Mouse (Mus musculus): ENCODE results near the gene Bend5. TPM values are rescaled to one million over a fixed set of nuclear protein-coding genes. Genes with fewer than 3 reads are reported as not detected.

The Bend5 gene
- polyA plus RNA-seq, 1 experiment from 2014 or later = 35.7 TPM

- 10% methylated on average over 1 of the region's 1 CpGs for WGBS
- Histone ChIP-seq H3K4me1 (replicated peaks) (peaks cover 43% of the 10 kb centered on the region), H3K27ac (peak overlapping the region; percentile 72), H3K4me3 (no peak overlapping the region), H3K9me3 (no peaks in the 10 kb centered on the region), H3K36me3 (peaks cover 41% of the 10 kb centered on the region), H3K27me3 (ENCODE audit: insufficient read depth, poor library complexity, severe bottlenecking) (peaks cover 19% of the 10 kb centered on the region)
- no peak for DNase-seq (ENCODE audit: low spot score)
These were observed 29.9 kb downstream of the Bend5 start for GRCm38 (mm10) chr4:111444616-111445160.

- Histone ChIP-seq H3K9me3 (no peaks in the 10 kb centered on the region), H3K36me3 (peaks cover 50% of the 10 kb centered on the region), H3K27ac (no peak overlapping the region), H3K4me3 (no peak overlapping the region), H3K4me1 (replicated peaks) (peaks cover 23% of the 10 kb centered on the region), H3K27me3 (ENCODE audit: insufficient read depth, poor library complexity, severe bottlenecking) (peaks cover 19% of the 10 kb centered on the region)
- no peak for DNase-seq (ENCODE audit: low spot score)
- WGBS = 89% methylated on average over 3 of the region's 3 CpGs
These were observed 33.1 kb downstream of the Bend5 start for GRCm38 (mm10) chr4:111447918-111448317.

- Histone ChIP-seq H3K27me3 (ENCODE audit: insufficient read depth, poor library complexity, severe bottlenecking) (peaks cover 19% of the 10 kb centered on the region), H3K36me3 (peaks cover 51% of the 10 kb centered on the region), H3K27ac (no peak overlapping the region), H3K4me3 (no peak overlapping the region), H3K4me1 (replicated peaks) (peaks cover 16% of the 10 kb centered on the region), H3K9me3 (no peaks in the 10 kb centered on the region)
- 97% methylated on average over 4 of the region's 4 CpGs for WGBS
- no peak for DNase-seq (ENCODE audit: low spot score)
These were observed 33.8 kb downstream of the Bend5 start for GRCm38 (mm10) chr4:111448586-111448985.

- Histone ChIP-seq H3K4me1 (replicated peaks) (peaks cover 6% of the 10 kb centered on the region), H3K27ac (no peak overlapping the region), H3K36me3 (peaks cover 61% of the 10 kb centered on the region), H3K4me3 (no peak overlapping the region), H3K27me3 (ENCODE audit: insufficient read depth, poor library complexity, severe bottlenecking) (peaks cover 19% of the 10 kb centered on the region), H3K9me3 (no peaks in the 10 kb centered on the region)
- WGBS = 76% methylated on average over 7 of the region's 7 CpGs
- DNase-seq (ENCODE audit: low spot score) = no peak
These were observed 34.8 kb downstream of the Bend5 start for GRCm38 (mm10) chr4:111449442-111450199.

- peaks cover 73% of the 10 kb centered on the region for H3K36me3 ChIP-seq
- 83% methylated on average over 7 of the region's 7 CpGs for WGBS
- no peak overlapping the region for H3K27ac ChIP-seq
- no peak overlapping the region for H3K4me3 ChIP-seq
- peaks cover 10% of the 10 kb centered on the region for H3K27me3 ChIP-seq (ENCODE audit: insufficient read depth, poor library complexity, severe bottlenecking)
- H3K9me3 ChIP-seq = no peaks in the 10 kb centered on the region
- peaks cover 4% of the 10 kb centered on the region; the same call in 1 of the 2 replicates for H3K4me1 ChIP-seq (replicated peaks)
- no peak for DNase-seq (ENCODE audit: low spot score)
These were observed 36.6 kb downstream of the Bend5 start for GRCm38 (mm10) chr4:111451283-111451918.

GRCm38 (mm10) chr4:111452192-111452591, 37.4 kb downstream of the Bend5 start:
- Histone ChIP-seq H3K27ac (no peak overlapping the region), H3K9me3 (no peaks in the 10 kb centered on the region), H3K4me1 (replicated peaks) (peaks cover 4% of the 10 kb centered on the region; the same call in 1 of the 2 replicates), H3K27me3 (ENCODE audit: insufficient read depth, poor library complexity, severe bottlenecking) (peaks cover 3% of the 10 kb centered on the region), H3K36me3 (peaks cover 70% of the 10 kb centered on the region), H3K4me3 (no peak overlapping the region)
- WGBS = 94% methylated on average over 5 of the region's 5 CpGs
- no peak for DNase-seq (ENCODE audit: low spot score)

- no peak for DNase-seq (ENCODE audit: low spot score)
These were observed 38.5 kb downstream of the Bend5 start for GRCm38 (mm10) chr4:111453275-111453674.

GRCm38 (mm10) chr4:111455621-111456020, 40.8 kb downstream of the Bend5 start:
- H3K9me3 ChIP-seq = no peaks in the 10 kb centered on the region
- no peak overlapping the region for H3K4me3 ChIP-seq
- DNase-seq (ENCODE audit: low spot score) = no peak
- H3K27me3 ChIP-seq (ENCODE audit: insufficient read depth, poor library complexity, severe bottlenecking) = no peaks in the 10 kb centered on the region
- H3K36me3 ChIP-seq = peaks cover 70% of the 10 kb centered on the region
- H3K27ac ChIP-seq = no peak overlapping the region
- peaks cover 4% of the 10 kb centered on the region; the same call in 1 of the 2 replicates for H3K4me1 ChIP-seq (replicated peaks)
- WGBS = 81% methylated on average over 5 of the region's 5 CpGs

More at GRCm38 (mm10) chr4:111453275-111453674, 38.5 kb downstream of the Bend5 start:
- WGBS = 84% methylated on average over 3 of the region's 3 CpGs
- Histone ChIP-seq H3K4me1 (replicated peaks) (peaks cover 4% of the 10 kb centered on the region; the same call in 1 of the 2 replicates), H3K27me3 (ENCODE audit: insufficient read depth, poor library complexity, severe bottlenecking) (no peaks in the 10 kb centered on the region), H3K4me3 (no peak overlapping the region), H3K36me3 (peaks cover 71% of the 10 kb centered on the region), H3K9me3 (no peaks in the 10 kb centered on the region), H3K27ac (no peak overlapping the region)

- no peak overlapping the region for H3K4me3 ChIP-seq
- no peak for DNase-seq (ENCODE audit: low spot score)
- H3K27ac ChIP-seq = no peak overlapping the region
- no peaks in the 10 kb centered on the region for H3K9me3 ChIP-seq
- peaks cover 64% of the 10 kb centered on the region for H3K36me3 ChIP-seq
- 94% methylated on average over 5 of the region's 5 CpGs for WGBS
- no peaks in the 10 kb centered on the region for H3K27me3 ChIP-seq (ENCODE audit: insufficient read depth, poor library complexity, severe bottlenecking)
- peaks cover 4% of the 10 kb centered on the region; the same call in 1 of the 2 replicates for H3K4me1 ChIP-seq (replicated peaks)
These were observed 42.8 kb downstream of the Bend5 start for GRCm38 (mm10) chr4:111457568-111457967.

- Histone ChIP-seq H3K27ac (no peak overlapping the region), H3K27me3 (ENCODE audit: insufficient read depth, poor library complexity, severe bottlenecking) (no peaks in the 10 kb centered on the region), H3K36me3 (no peaks in the 10 kb centered on the region), H3K4me1 (replicated peaks) (no peaks in the 10 kb centered on the region), H3K4me3 (no peak overlapping the region), H3K9me3 (no peaks in the 10 kb centered on the region)
- WGBS = 85% methylated on average over 2 of the region's 2 CpGs
- no peak for DNase-seq (ENCODE audit: low spot score)
These were observed 52.5 kb downstream of the Bend5 start for GRCm38 (mm10) chr4:111467293-111467773.

GRCm38 (mm10) chr4:111467796-111468195, 53.0 kb downstream of the Bend5 start:
- H3K36me3 ChIP-seq = no peaks in the 10 kb centered on the region
- H3K9me3 ChIP-seq = no peaks in the 10 kb centered on the region
- 87% methylated on average over 4 of the region's 4 CpGs for WGBS
- no peak for DNase-seq (ENCODE audit: low spot score)
- no peak overlapping the region for H3K27ac ChIP-seq
- no peaks in the 10 kb centered on the region for H3K4me1 ChIP-seq (replicated peaks)
- H3K4me3 ChIP-seq = no peak overlapping the region
- no peaks in the 10 kb centered on the region for H3K27me3 ChIP-seq (ENCODE audit: insufficient read depth, poor library complexity, severe bottlenecking)

GRCm38 (mm10) chr4:111469847-111470246, 55.0 kb downstream of the Bend5 start:
- Histone ChIP-seq H3K27ac (no peak overlapping the region), H3K27me3 (ENCODE audit: insufficient read depth, poor library complexity, severe bottlenecking) (0 out of 2 replicates have a peak, but pooled peaks cover 5% of the 10 kb centered on the region), H3K9me3 (no peaks in the 10 kb centered on the region), H3K4me3 (no peak overlapping the region), H3K4me1 (replicated peaks) (no peaks in the 10 kb centered on the region), H3K36me3 (no peaks in the 10 kb centered on the region)
- DNase-seq (ENCODE audit: low spot score) = no peak
- 89% methylated on average over 2 of the region's 2 CpGs for WGBS

GRCm38 (mm10) chr4:111471726-111472125, 56.9 kb downstream of the Bend5 start:
- WGBS = 84% methylated on average over 3 of the region's 3 CpGs
- Histone ChIP-seq H3K4me3 (no peak overlapping the region), H3K9me3 (no peaks in the 10 kb centered on the region), H3K27ac (no peak overlapping the region), H3K36me3 (no peaks in the 10 kb centered on the region), H3K4me1 (replicated peaks) (peaks cover 8% of the 10 kb centered on the region), H3K27me3 (ENCODE audit: insufficient read depth, poor library complexity, severe bottlenecking) (0 out of 2 replicates have a peak, but pooled peaks cover 6% of the 10 kb centered on the region)
- no peak for DNase-seq (ENCODE audit: low spot score)
